Mouse (Mus musculus): Measurements from ENCODE around the gene Gm3045.

GRCm38 (mm10) chr13:56386411-56386810 is 40.0 kb upstream of the Gm3045 start:
- TF ChIP-seq CTCF (IDR thresholded peaks at IDR 0.05; ENCODE audit: extremely low read depth, insufficient read depth, insufficient read length, insufficient replicate concordance) (no peak), POLR2A (IDR thresholded peaks at IDR 0.05; ENCODE audit: low read depth, low read length) (no peak)

All from spleen, adult 2 months (tissue).